Mouse (Mus musculus) small intestine, adult 2 months (tissue): Measurements from ENCODE around the gene Otub1. TPM values are rescaled to one million over a fixed set of nuclear protein-coding genes. Genes with fewer than 3 reads are reported as not detected.
A peak's percentile ranks its signal among the peaks of the same experiment; 100 is the strongest.

Experiments
- H3K27ac ChIP-seq: fragments of 200-500 bp; 2 replicates; pipeline ENCODE4 v1.5.1; 2012; ENCODE audit warnings: low read depth, low read length, control low read depth, inconsistent platforms; ENCODE audit not compliant: insufficient read depth
- H3K27me3 ChIP-seq: fragments of 200-500 bp; 2 replicates; pipeline ENCODE4 v1.6.1; 2012; ENCODE audit warnings: mild to moderate bottlenecking, moderate library complexity, low read length, inconsistent platforms; ENCODE audit not compliant: control insufficient read depth, insufficient read depth
- H3K36me3 ChIP-seq: fragments of 200-500 bp; 2 replicates; pipeline ENCODE4 v1.6.1; 2012; ENCODE audit warnings: mild to moderate bottlenecking, low read length, control low read depth, inconsistent platforms; ENCODE audit not compliant: control insufficient read depth, insufficient read depth
- H3K4me1 ChIP-seq: fragments of 200-500 bp; 2 replicates; pipeline ENCODE4 v1.6.1; 2012; ENCODE audit warnings: low read length, inconsistent platforms, mixed read lengths; ENCODE audit not compliant: control insufficient read depth, insufficient read depth, insufficient read length
- H3K4me3 ChIP-seq: fragments of 200-500 bp; 2 replicates; pipeline ENCODE4 v1.5.1; 2012; ENCODE audit warnings: low read depth, mild to moderate bottlenecking, control low read depth, inconsistent platforms, low read length, moderate library complexity
- CTCF ChIP-seq: fragments of 200-500 bp; IDR thresholded peaks from 2 replicates; pipeline ENCODE4 v1.5.1; 2012; ENCODE audit warnings: low read depth, mild to moderate bottlenecking, control low read depth, inconsistent platforms, low read length, moderate library complexity, mixed read lengths; ENCODE audit not compliant: insufficient replicate concordance, insufficient read length; ENCODE audit errors: extremely low read depth
- POLR2A ChIP-seq: fragments of 200-500 bp; IDR thresholded peaks from 2 replicates; pipeline ENCODE4 v1.6.1; 2012; ENCODE audit warnings: low read depth, mild to moderate bottlenecking, control low read depth, inconsistent platforms, low read length, moderate library complexity
- whole genome bisulfite sequencing: fragments of 180-500 bp; shearing (Covaris S2); methylation state at CpG from one replicate; pipeline ENCODE4 v1.1.7; 2018; 5-methylcytosine and 5-hydroxymethylcytosine counted together
- polyA plus RNA-seq: library from polyadenylated mRNA; depleted of rRNA; stranded (reverse); fragments of >200 nt; gene quantifications from 2 replicates; pipeline ENCODE4 v1.2.3, GENCODE M21; 2012

Gene Otub1
- polyA plus RNA-seq, 1 experiment, result 113 TPM

- TF ChIP-seq POLR2A (no peak), CTCF (no peak)
- Histone ChIP-seq H3K4me1 (peaks cover 11% of the 10 kb centered on the region; the same call in 1 of the 2 replicates), H3K27ac (no peak overlapping the region), H3K36me3 (peaks cover 22% of the 10 kb centered on the region), H3K4me3 (no peak overlapping the region), H3K27me3 (no peaks in the 10 kb centered on the region)
- 93% methylated on average over 5 of the region's 5 CpGs for WGBS
These were observed 12.6 kb upstream of the Otub1 start for GRCm38 (mm10) chr19:7218753-7219152.

GRCm38 (mm10) chr19:7217926-7218267, 11.8 kb upstream of the Otub1 start:
- WGBS, result 5% methylated on average over 6 of the region's 6 CpGs
- peak overlapping the region; percentile 14; the same call in 1 of the 2 replicates for H3K4me3 ChIP-seq
- H3K36me3 ChIP-seq, result peaks cover 29% of the 10 kb centered on the region
- no peaks in the 10 kb centered on the region for H3K27me3 ChIP-seq
- H3K4me1 ChIP-seq, result peaks cover 11% of the 10 kb centered on the region; the same call in 1 of the 2 replicates
- TF ChIP-seq POLR2A (no peak), CTCF (no peak)
- H3K27ac ChIP-seq, result no peak overlapping the region

- peaks cover 30% of the 10 kb centered on the region for H3K36me3 ChIP-seq
- WGBS, result under 1% methylated on average over 50 of the region's 50 CpGs
- peaks cover 11% of the 10 kb centered on the region; the same call in 1 of the 2 replicates for H3K4me1 ChIP-seq
- H3K4me3 ChIP-seq, result peak within 1 kb of the TSS; percentile 79
- peak within 1 kb of the TSS; percentile 91 for H3K27ac ChIP-seq
- no peaks in the 10 kb centered on the region for H3K27me3 ChIP-seq
- TF ChIP-seq CTCF (no peak), POLR2A (peak; percentile 61)
These were observed 11.2 kb upstream of the Otub1 start, which contains the start of gene Cox8a for GRCm38 (mm10) chr19:7217162-7217925. TSS of gene Cox8a (minus strand) at chr19:7217616.

- TF ChIP-seq CTCF (no peak), POLR2A (no peak)
- no peak overlapping the region for H3K27ac ChIP-seq
- H3K4me1 ChIP-seq, result peaks cover 11% of the 10 kb centered on the region; the same call in 1 of the 2 replicates
- H3K36me3 ChIP-seq, result peaks cover 42% of the 10 kb centered on the region
- H3K27me3 ChIP-seq, result no peaks in the 10 kb centered on the region
- H3K4me3 ChIP-seq, result no peak overlapping the region
- WGBS, result 64% methylated on average over 5 of the region's 5 CpGs
These were observed 8.4 kb upstream of the Otub1 start for GRCm38 (mm10) chr19:7214484-7214883.

- H3K4me3 ChIP-seq, result no peak overlapping the region
- WGBS, result 78% methylated on average over 3 of the region's 3 CpGs
- H3K27me3 ChIP-seq, result no peaks in the 10 kb centered on the region
- TF ChIP-seq POLR2A (no peak), CTCF (no peak)
- H3K36me3 ChIP-seq, result peaks cover 42% of the 10 kb centered on the region
- H3K27ac ChIP-seq, result no peak overlapping the region
- H3K4me1 ChIP-seq, result peaks cover 11% of the 10 kb centered on the region; the same call in 1 of the 2 replicates
These were observed 6.9 kb upstream of the Otub1 start for GRCm38 (mm10) chr19:7213010-7213409.

GRCm38 (mm10) chr19:7212216-7212615, 6.1 kb upstream of the Otub1 start:
- TF ChIP-seq POLR2A (no peak), CTCF (no peak)
- Histone ChIP-seq H3K36me3 (peaks cover 42% of the 10 kb centered on the region), H3K4me1 (peaks cover 11% of the 10 kb centered on the region; the same call in 1 of the 2 replicates), H3K4me3 (no peak overlapping the region), H3K27ac (no peak overlapping the region), H3K27me3 (no peaks in the 10 kb centered on the region)
- WGBS, result 59% methylated on average over 1 of the region's 1 CpGs

GRCm38 (mm10) chr19:7209907-7210646, 4.0 kb upstream of the Otub1 start:
- Histone ChIP-seq H3K4me1 (peaks cover 11% of the 10 kb centered on the region; the same call in 1 of the 2 replicates), H3K36me3 (peaks cover 31% of the 10 kb centered on the region), H3K27ac (no peak overlapping the region), H3K27me3 (no peaks in the 10 kb centered on the region), H3K4me3 (no peak overlapping the region)
- 88% methylated on average over 7 of the region's 7 CpGs for WGBS
- TF ChIP-seq CTCF, result no peak
- no peak for TF ChIP-seq POLR2A
